In the genomic region with DNA sequence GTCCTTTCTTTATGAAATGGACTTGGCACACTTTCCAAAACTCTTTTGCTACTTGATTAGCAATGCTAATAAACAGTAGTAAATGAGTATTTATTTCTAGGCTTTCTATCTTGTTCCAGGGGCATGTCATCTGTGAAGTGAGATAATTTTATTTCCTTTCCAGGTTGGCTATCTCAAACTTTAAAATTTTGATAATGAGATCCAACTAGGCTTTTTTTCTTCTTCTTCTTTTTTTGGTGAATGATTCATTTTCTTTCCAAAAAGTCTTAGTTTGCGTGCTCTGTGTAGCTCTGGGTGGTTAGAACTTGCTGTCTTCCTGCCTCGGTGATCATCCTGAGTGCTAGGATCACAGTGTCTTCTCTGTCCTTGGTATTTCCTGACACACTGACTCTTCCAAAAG, we compare ENCODE assay signal across 28 mouse cellular contexts.
"Had no signal": no experiment of that assay in that cellular context is flagged by ENCODE, and none has a peak within 500 bp of the region (broad histone marks: within the 10 kb centered on the region; RNA-seq: fewer than 3 reads in every experiment).

No protein-coding gene starts in this region.

- H3K27me3 ChIP-seq: limb, embryonic 12.5 days; limb, embryonic 13.5 days; limb, embryonic 15.5 days; liver, embryonic 13.5 days; liver, embryonic 15.5 days; lung, embryonic 15.5 days; megakaryocyte, embryonic 14.5 days; midbrain, embryonic 12.5 days; midbrain, embryonic 13.5 days; midbrain, embryonic 15.5 days had no signal

- H3K9ac ChIP-seq: limb, embryonic 12.5 days; limb, embryonic 13.5 days; limb, embryonic 15.5 days; liver, embryonic 13.5 days; liver, embryonic 15.5 days; lung, embryonic 14.5 days; lung, embryonic 15.5 days; midbrain, embryonic 12.5 days; midbrain, embryonic 13.5 days; midbrain, embryonic 15.5 days had no signal

- H3K4me1 ChIP-seq: limb, embryonic 10.5 days; limb, embryonic 12.5 days; limb, embryonic 13.5 days; limb, embryonic 15.5 days; lung, embryonic 15.5 days; midbrain, embryonic 10.5 days; midbrain, embryonic 12.5 days; midbrain, embryonic 13.5 days; midbrain, embryonic 15.5 days had no signal

- H3K27ac ChIP-seq: left cerebral cortex, adult 2 months; limb, embryonic 10.5 days; limb, embryonic 12.5 days; limb, embryonic 13.5 days; limb, embryonic 15.5 days; liver, embryonic 13.5 days; liver, embryonic 15.5 days; lung, embryonic 15.5 days; macrophage; midbrain, embryonic 10.5 days; midbrain, embryonic 12.5 days; midbrain, embryonic 13.5 days; midbrain, embryonic 15.5 days had no signal

- DNase-seq: left cerebral cortex, postnatal 4 days; liver; liver, embryonic 13.5 days; lung, adult 18-20 months; lung, adult 2 months; lung, embryonic 14.5 days; lung, postnatal 10 days; lung, postnatal 14 days; lung, postnatal 36 days; lung, postnatal 4 days; midbrain, embryonic 14.5 days had no signal

- H3K9me3 ChIP-seq: limb, embryonic 10.5 days; limb, embryonic 12.5 days; limb, embryonic 13.5 days; limb, embryonic 15.5 days; liver, embryonic 13.5 days; liver, embryonic 15.5 days; lung, embryonic 15.5 days; megakaryocyte, embryonic 14.5 days; midbrain, embryonic 12.5 days; midbrain, embryonic 13.5 days; midbrain, embryonic 15.5 days had no signal

- H3K4me3 ChIP-seq: left cerebral cortex, adult 2 months; limb, embryonic 10.5 days; limb, embryonic 12.5 days; limb, embryonic 13.5 days; limb, embryonic 15.5 days; liver, embryonic 13.5 days; liver, embryonic 15.5 days; lung, embryonic 15.5 days; megakaryocyte, embryonic 14.5 days; midbrain, embryonic 10.5 days; midbrain, embryonic 12.5 days; midbrain, embryonic 13.5 days; midbrain, embryonic 15.5 days; myocyte had no signal

- H3K4me2 ChIP-seq: limb, embryonic 12.5 days; limb, embryonic 13.5 days; limb, embryonic 15.5 days; liver, embryonic 13.5 days; liver, embryonic 15.5 days; lung, embryonic 14.5 days; lung, embryonic 15.5 days; midbrain, embryonic 11.5 days; midbrain, embryonic 12.5 days; midbrain, embryonic 13.5 days; midbrain, embryonic 15.5 days had no signal

- ATAC-seq: lung, postnatal 0 days; midbrain, embryonic 13.5 days; midbrain, embryonic 15.5 days; midbrain, embryonic 16.5 days had no signal
